Mouse (Mus musculus) spleen, postnatal 14 days (tissue): Measurements from ENCODE around the gene Tenm2.

ENCODE experiments used
- DNase-seq, 2 experiments: peaks; one replicate each; pipeline ENCODE4 v3.0.0; 2021 to 2022; ENCODE audit warnings: low spot score in 2 of 2

The Tenm2 gene

GRCm38 (mm10) chr11:36123275-36123674 lies 1112.5 kb downstream of the Tenm2 start:
- DNase-seq: no peak

- no peak for DNase-seq
Measured at GRCm38 (mm10) chr11:36121410-36121929, 1114.3 kb downstream of the Tenm2 start.

GRCm38 (mm10) chr11:36120591-36121409 lies 1115.0 kb downstream of the Tenm2 start:
- DNase-seq: no peak

- DNase-seq: no peak
Measured at GRCm38 (mm10) chr11:36113326-36113725, 1122.4 kb downstream of the Tenm2 start.

GRCm38 (mm10) chr11:36108970-36109731 lies 1126.6 kb downstream of the Tenm2 start:
- no peak for DNase-seq

- DNase-seq: no peak
Measured at GRCm38 (mm10) chr11:36107840-36108239, 1127.9 kb downstream of the Tenm2 start.

- DNase-seq: no peak
Measured at GRCm38 (mm10) chr11:36106639-36107038, 1129.1 kb downstream of the Tenm2 start.

GRCm38 (mm10) chr11:36103556-36103955 lies 1132.2 kb downstream of the Tenm2 start:
- no peak for DNase-seq

GRCm38 (mm10) chr11:36096219-36096618 lies 1139.5 kb downstream of the Tenm2 start:
- DNase-seq: no peak

- DNase-seq: no peak
Measured at GRCm38 (mm10) chr11:36090210-36090609, 1145.6 kb downstream of the Tenm2 start.

GRCm38 (mm10) chr11:36081399-36082053 lies 1154.2 kb downstream of the Tenm2 start:
- no peak for DNase-seq

- no peak for DNase-seq
Measured at GRCm38 (mm10) chr11:36080766-36081165, 1155.0 kb downstream of the Tenm2 start.

GRCm38 (mm10) chr11:36078391-36078790 lies 1157.4 kb downstream of the Tenm2 start:
- DNase-seq: no peak

- DNase-seq: no peak
Measured at GRCm38 (mm10) chr11:36074015-36074567, 1161.7 kb downstream of the Tenm2 start.

- no peak for DNase-seq
Measured at GRCm38 (mm10) chr11:36073074-36073818, 1162.5 kb downstream of the Tenm2 start.

- no peak for DNase-seq
Measured at GRCm38 (mm10) chr11:36072646-36073045, 1163.1 kb downstream of the Tenm2 start.

GRCm38 (mm10) chr11:36072038-36072437 lies 1163.7 kb downstream of the Tenm2 start:
- DNase-seq: no peak

GRCm38 (mm10) chr11:36059325-36059843 lies 1176.4 kb downstream of the Tenm2 start:
- DNase-seq: no peak

- DNase-seq: no peak
Measured at GRCm38 (mm10) chr11:36056525-36056924, 1179.2 kb downstream of the Tenm2 start.

- DNase-seq: no peak
Measured at GRCm38 (mm10) chr11:36054323-36054722, 1181.4 kb downstream of the Tenm2 start.

GRCm38 (mm10) chr11:36053457-36053856 lies 1182.3 kb downstream of the Tenm2 start:
- no peak for DNase-seq
